Mouse (Mus musculus): ENCODE results near the gene Rbl1.
"Not testable (repeated sequence)": the region's sequence is repeated elsewhere in the genome, so short reads cannot be mapped to it uniquely, and the experiment has no call there.

Gene Rbl1

GRCm38 (mm10) chr2:157170626-157171025 lies 33.7 kb downstream of the Rbl1 start:
- DNase-seq (ENCODE audit: low read depth, low spot score) = no peak

GRCm38 (mm10) chr2:157170166-157170565 lies 34.2 kb downstream of the Rbl1 start:
- no peak for DNase-seq (ENCODE audit: low read depth, low spot score)

DNA sequence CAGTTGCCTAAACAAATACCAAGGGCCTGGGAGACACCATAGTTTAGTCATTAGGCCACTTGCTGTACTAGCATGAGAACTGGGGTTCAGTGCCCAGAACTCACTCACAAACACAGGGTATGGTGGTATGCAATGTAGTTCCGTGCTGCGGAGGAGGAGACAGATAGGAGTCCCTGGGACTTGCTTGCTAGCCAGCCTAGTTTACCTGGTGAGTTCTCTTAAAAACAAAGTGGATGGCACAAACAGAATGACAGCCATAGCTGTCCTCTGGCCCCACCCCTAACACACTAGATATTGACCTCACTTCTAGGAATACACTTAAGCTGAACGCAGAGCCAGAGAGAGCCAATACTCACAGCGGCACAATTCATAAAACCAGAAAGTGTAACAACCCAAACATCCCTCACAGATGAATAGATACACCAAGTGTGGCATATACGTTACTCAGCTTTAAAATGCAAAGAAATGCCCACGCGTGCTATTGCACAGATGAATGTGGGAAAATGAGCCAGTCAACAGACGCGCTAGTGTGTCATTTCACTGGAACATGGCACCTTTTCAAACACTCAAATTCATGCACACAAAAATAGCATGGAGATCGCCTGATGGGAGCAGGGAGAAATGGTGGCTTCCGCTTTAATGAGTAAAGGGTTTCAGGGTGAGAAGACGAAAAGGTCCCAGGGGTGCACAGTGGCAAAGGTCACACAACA lies 37.8 kb downstream of the Rbl1 start:
- DNase-seq (ENCODE audit: low read depth, low spot score) = no peak

GRCm38 (mm10) chr2:157165312-157166224 lies 38.8 kb downstream of the Rbl1 start:
- DNase-seq (ENCODE audit: low read depth, low spot score) = not testable (repeated sequence)

GRCm38 (mm10) chr2:157164101-157164500 lies 40.2 kb downstream of the Rbl1 start:
- DNase-seq (ENCODE audit: low read depth, low spot score) = no peak

DNA sequence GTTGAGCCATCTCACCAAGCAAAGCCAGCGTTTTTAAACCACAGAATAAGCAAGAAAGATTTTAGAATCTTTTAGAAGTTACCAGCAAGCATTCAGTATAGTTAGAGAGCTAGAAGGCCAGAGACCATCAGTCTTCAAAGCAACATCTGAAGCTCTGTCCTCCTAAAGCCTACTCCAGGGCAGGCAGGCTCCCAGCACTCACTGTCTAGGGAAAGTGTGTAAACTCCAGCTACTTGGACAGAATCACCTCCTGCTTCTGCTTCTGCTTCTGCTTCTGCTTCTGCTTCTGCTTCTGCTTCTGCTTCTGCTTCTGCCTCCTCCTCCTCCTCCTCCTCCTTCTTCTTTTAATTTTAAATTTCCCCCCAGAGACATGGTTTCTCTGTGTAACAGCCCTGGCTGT lies 48.3 kb downstream of the Rbl1 start:
- no peak for DNase-seq (ENCODE audit: low read depth, low spot score)

DNA sequence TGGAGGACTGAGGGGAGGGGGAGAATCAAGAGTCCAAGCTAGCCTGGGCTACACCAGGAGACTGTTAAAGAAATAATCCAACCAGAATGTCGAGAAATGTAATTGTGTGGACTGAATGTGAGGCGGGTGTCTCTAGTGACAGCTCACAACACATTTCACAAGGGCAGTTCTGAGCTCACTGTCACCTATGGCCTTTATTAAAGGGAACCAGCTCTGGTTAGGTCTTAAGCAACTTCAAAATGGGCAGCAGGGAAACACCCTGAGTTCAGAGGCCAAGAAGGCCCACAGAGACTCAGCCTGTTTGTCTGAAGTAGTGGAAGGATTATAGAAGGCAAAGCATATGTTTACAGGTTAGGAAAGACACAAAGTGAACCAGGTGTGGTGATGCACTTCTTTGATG lies 51.1 kb downstream of the Rbl1 start:
- DNase-seq (ENCODE audit: low read depth, low spot score) = no peak

- no peak for DNase-seq (ENCODE audit: low read depth, low spot score)
Observed at GRCm38 (mm10) chr2:157148417-157148816, 55.9 kb downstream of the Rbl1 start.

DNA sequence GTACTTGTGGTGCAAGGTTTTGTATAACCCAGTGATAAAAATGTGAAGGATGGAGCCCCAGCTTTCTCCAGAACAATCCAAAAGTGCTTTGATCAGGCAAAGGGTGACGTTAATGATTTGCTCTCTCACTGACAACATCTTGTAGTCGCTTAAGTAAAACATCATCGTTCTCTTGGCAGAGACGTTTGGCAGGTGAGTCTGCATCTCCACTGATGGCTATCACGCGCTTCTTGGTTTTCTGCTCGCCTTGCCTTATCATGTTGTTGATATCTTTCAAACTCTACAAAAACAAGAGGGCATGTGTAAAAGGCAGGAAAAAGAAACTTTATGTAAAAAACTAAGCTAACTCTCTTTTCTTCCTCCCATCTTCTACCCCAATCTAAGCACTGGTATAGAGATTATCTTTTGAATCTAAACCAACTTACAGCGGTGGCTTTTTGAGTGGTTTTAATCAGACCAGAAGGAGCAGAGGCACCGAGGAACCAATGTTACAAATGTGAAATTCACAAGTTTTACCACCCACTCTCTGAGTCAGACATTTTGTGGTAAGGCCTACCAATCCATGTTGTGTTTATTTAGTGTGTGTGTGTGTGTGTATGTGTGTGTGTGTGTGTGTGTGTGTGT lies 56.8 kb downstream of the Rbl1 start:
- DNase-seq (ENCODE audit: low read depth, low spot score) = peak; percentile 86

DNA sequence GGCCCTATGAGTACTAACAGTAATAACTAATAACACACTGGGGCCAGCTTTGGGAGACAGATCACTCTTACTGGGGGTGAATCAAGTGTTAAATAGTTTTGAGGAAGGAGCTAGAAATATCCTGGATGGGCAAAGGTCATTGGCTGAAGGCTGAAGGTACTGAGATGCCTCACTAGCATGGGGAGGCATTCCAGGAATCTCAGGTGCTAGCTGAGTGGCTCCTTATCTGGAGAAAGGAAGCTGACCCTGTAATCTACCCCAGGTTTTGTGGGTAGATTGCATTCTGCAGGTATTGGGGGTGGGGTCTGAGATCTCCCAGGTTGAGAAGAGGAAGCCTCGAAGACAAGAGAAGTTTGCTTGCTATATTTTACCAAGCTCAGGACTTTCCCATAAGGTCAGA lies 59.2 kb downstream of the Rbl1 start:
- DNase-seq (ENCODE audit: low read depth, low spot score) = no peak

DNA sequence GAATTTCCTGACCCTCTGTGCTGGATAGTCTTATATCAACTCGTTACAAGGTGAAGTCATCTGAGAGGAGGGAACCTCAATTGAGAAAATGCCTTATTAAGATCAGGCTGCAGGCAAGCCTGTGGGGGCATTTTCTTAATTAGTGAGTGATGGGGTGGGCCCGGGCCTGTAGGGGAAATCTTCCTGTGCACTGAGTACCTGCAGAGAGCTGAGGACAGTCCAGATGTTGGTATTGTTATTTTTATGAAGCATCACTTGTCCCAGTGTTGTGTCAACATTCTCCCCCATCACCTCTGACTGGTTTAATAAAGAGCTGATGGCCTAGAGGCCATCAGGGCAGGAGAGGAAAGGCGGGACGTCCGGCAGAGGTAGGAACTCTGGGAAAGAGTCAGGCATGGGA lies 60.2 kb downstream of the Rbl1 start:
- DNase-seq (ENCODE audit: low read depth, low spot score) = no peak

GRCm38 (mm10) chr2:157141962-157142361 lies 62.4 kb downstream of the Rbl1 start:
- DNase-seq (ENCODE audit: low read depth, low spot score) = no peak

DNA sequence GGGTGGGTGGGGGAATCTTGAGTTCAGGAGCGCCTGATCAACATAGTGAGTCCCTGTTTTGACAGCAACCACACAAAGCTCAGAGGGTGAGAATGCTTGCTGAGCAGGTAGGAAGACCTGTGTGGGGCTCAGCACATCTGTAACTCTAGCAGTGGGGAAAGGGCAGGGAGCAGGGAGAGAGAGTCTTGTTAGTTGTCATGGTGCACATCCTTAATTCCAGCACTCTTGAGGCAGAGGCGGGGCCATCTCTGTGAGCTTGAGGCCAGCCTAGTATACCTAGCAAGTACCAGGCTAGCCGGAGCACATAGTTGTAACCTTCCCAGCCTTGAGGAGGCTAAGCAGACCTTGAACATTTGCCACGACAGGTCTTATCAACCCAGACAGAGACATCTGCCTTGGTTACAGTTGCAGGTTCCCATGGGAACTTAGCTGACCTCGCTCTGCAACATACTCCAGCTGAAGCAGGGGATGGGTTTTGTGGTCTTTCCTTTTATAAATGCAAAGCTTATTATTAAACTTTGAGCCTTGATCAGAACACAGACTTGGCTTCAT lies 65.0 kb downstream of the Rbl1 start:
- no peak for DNase-seq (ENCODE audit: low read depth, low spot score)

DNA sequence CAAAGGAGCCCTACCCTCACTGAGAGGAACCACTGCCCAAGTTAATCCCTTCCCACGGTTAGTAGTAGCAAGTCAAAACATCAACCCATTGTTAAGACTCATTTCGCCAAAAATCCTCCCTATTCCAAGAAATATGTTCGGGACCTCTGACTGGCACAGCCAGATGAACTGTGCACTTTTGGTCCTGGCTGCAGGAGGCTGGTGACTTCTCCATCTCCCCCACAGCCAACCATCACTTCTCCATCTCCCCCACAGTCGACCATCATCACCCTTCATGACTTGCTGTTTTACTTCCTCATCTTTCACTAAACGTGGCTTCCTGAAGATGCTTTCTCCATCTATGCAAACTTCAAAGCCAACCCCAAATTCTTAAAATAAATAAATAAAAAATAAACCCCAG lies 65.5 kb downstream of the Rbl1 start:
- no peak for DNase-seq (ENCODE audit: low read depth, low spot score)

DNA sequence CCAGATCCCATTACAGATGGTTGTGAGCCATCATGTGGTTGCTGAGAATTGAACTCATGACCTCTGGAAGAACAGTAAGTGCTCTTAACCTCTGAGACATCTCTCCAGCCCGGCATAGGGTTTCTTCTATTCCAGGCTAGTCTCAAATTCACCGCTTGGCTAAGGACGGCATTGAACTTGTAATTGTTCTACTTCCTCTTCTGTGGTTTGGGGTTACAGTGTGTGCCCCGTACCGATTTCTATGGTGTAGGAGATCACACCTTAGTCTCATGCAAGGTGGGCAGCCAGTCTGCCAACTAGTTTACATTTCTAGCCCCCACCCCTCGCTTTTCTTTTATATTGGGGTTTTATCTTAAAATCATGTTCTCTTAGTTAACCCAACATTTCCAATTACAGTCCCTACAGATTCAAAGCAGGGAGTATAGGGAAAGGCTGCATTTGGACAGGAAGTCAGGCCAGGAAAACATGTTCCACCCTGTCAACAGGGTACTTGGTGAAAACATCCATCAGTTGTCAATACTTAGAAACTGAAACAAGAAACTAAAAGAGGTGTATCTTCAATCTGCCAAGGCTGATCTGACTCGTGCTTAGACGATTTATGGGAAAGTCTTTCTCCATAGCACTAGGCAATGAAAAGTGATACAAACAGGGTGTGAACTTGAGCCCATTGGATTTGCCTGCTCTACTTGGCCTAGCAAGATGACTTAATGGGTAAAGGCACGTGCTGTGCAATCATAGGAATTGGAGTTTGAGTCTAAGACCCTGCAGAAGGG lies 66.2 kb downstream of the Rbl1 start:
- DNase-seq (ENCODE audit: low read depth, low spot score) = peak; percentile 53

DNA sequence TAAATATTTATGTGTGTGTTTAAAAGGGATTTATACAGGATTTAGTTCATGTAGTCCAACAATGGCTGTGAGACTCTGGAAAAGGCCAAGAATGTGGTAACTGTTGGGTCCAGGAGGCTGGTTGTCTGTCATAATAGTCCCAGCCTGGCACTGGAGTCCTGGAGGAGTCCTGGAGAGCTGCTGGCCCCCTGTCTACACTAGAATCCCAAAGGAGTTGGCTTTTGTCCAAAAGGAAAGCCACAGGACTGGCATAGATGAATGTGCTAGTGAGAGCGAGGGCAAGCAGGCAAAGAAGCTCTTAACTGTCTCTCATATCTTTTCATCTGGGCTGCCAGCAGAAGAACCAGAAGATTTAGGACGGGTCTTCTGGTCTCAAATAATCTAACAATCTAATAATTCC lies 67.7 kb downstream of the Rbl1 start:
- DNase-seq (ENCODE audit: low read depth, low spot score) = no peak

- DNase-seq (ENCODE audit: low read depth, low spot score) = no peak
Observed at GRCm38 (mm10) chr2:157136176-157136575, 68.2 kb downstream of the Rbl1 start.

DNA sequence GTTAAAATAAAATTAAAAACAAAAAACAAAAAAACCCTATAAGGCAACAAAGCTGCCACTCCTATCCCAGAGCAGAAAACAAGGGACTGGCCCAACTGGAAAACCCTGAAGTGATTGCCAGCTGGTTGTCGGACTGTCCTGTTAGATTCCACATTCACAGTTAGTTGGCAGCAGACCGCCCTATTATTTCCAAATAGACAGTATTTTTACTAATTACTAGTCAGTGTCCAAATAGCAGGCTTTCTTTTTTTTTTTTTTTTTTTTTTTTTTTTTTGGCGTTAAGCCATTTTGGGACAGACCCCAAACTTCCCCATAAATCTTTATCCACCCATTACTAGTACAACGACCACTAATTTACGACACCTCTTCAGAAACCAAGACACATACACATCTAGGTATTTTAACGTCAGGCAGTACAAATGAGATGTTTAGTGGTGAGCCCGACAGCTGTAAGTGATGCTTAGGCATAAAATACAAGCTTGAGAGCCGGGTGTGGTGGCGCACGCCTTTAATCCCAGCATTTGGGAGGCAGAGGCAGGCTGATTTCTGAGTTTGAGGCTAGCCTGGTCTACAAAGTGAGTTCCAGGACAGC lies 68.7 kb downstream of the Rbl1 start:
- DNase-seq (ENCODE audit: low read depth, low spot score) = no peak

DNA sequence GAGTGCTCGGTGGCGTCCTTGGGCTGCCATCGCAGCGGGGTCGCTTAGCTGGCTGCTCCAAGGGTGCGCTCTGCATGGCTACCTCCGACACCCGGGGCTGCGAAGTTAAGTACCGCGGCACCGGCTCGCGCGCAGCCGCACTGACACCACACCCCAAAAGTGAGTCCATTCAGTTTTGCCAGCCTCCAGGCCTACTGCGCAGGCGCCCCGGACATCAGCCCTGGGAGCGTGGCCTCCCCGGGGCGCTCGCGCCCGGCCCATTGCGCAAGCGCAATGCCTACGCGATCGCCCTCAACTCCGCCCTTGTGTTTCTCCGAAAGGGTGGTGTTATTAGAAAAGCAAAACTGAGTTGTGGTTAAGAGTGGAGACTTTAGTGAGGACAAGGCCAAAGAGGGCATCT lies 69.3 kb downstream of the Rbl1 start, which contains the start of gene Samhd1:
TSS of gene Samhd1 (minus strand) at position 252 of the 400 bp plus-strand sequence.
- DNase-seq (ENCODE audit: low read depth, low spot score) = peak; percentile 94

DNA sequence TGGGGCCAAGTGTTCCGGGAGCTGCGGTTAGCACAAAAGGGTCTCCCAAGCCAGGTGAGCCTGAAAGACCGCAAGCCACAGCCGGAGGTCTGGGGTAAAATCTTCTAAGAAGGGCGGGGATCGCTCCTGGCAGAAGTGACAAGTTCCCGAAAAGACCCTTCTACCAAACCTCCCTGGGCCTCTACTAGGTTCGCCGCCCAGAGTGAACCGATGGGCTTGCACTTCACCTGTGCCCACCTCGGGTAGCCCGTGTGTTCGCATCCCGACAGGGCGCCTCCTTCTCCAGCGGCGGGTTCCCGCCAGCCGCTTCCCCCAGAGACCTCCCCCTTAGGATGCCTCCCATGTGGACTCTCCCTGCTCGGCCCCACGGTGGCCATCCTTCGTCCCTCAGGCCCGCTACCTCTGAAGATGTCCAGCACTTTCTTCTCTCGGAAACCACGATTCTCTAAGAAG lies 69.8 kb downstream of the Rbl1 start:
- peak; percentile 64 for DNase-seq (ENCODE audit: low read depth, low spot score)

Measured in CD4-positive helper T cell, adult 2 months (primary cell).